Mouse (Mus musculus) frontal cortex, postnatal 25 days (tissue): ENCODE data around the gene Clec11a.
"Not testable (repeated sequence)": the region's sequence is repeated elsewhere in the genome, so short reads cannot be mapped to it uniquely, and the experiment has no call there.

ENCODE experiments used
- DNase-seq, 2 experiments: peaks; one replicate each; pipeline ENCODE4 v3.0.0; 2022; ENCODE audit warnings: low spot score in 2 of 2

Clec11a gene

DNA sequence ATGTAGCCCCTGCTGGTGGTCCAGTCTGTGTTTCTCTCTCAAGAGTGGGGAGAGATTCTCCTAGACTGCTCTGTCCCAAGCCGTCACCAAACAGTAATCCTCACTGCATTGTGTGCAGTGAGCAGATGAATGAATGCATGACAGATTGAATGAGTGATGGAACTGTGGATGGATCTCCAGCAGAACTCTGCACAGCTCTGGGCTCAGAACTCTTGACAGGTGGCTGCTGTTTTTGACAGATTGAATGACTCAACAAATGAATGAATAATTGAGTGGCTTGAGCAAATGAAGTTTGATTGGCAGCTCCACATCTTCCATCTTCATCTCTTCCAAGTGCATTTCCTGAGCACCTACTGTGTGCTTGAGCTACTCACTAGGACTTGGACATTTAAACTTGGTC is 15.6 kb upstream of the Clec11a start:
- no peak for DNase-seq

DNA sequence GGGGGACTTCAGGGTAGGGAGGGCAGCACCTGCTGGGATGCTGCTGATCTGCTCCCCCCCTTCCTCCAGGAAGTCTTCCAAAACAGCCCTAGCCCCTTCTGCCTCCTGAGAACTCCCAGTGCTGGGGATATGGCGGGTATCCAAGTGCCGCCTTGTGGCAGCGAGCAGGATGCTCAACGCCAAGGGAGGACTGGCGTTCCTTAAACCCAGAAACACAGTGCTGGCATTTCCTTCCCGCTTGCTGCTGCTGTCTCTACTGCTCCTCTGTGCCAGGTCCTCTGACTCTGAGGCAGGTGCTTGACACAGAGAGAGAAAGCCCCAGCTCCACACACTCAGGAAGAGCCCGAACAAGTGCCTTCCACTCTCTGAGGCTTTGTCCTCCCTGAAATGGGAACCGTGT is 14.2 kb upstream of the Clec11a start:
- DNase-seq: no peak

GRCm38 (mm10) chr7:44317913-44318312 is 11.2 kb upstream of the Clec11a start:
- DNase-seq: no peak

- no peak for DNase-seq
These were observed 5.8 kb upstream of the Clec11a start for GRCm38 (mm10) chr7:44312484-44312883.

GRCm38 (mm10) chr7:44311713-44312304 is 5.1 kb upstream of the Clec11a start:
- DNase-seq: no peak

GRCm38 (mm10) chr7:44310878-44311712 is 4.4 kb upstream of the Clec11a start:
- peak; percentile 55 to 59 for DNase-seq

GRCm38 (mm10) chr7:44310285-44310877 is 3.7 kb upstream of the Clec11a start:
- DNase-seq: no peak

DNA sequence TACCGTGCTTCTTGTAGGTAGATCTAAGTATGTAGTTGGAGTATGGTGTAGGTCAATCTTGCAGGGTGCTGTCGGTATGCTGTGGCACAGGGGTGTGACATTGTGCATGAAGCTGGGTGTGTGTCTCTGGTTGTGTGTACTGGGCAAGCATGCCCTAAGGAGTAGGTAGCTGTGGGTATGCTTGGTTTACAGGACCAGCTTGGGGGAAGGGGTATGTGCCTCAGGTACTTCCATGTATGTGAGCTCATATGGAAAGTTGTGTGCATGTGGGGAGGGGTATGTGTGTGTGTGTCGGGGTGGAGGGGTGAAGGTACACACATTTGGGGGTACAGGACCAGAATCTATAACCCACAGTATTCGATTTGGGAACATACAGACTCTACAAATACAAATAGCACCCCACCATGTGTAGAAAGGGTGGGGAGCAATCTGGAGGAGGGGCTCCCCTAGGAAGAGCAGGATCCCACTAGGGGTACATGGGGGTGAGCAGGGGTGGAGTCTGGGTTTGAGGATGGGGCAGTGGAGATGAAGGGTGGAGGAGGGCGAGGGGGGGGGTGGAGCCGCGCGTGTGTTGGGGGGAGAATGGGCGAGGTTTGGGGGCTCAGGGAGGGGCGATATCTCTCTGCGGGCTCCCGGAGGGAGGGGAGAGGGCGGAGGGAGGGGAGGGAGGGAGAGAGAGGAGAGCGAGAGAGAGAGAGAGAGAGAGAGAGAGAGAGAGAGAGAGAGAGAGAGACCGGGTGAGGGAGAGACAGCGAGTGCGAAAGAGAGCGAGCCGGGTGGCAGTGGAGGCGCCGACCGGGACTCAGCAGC is 3.0 kb upstream of the Clec11a start, which contains the start of gene Shank1:
Gene Shank1 (plus strand): TSS at position 779 of the 810 bp plus-strand sequence.
- no peak for DNase-seq

GRCm38 (mm10) chr7:44307261-44308020 is 739 bp upstream of the Clec11a start:
- no peak for DNase-seq

- no peak for DNase-seq
These were observed 1.0 kb downstream of the Clec11a start for GRCm38 (mm10) chr7:44305686-44306085.

GRCm38 (mm10) chr7:44304775-44305641 is 1.7 kb downstream of the Clec11a start:
- peak; percentile 88 to 95 for DNase-seq

- no peak for DNase-seq
These were observed 2.3 kb downstream of the Clec11a start for GRCm38 (mm10) chr7:44304463-44304774.

- no peak for DNase-seq
These were observed 3.1 kb downstream of the Clec11a start for GRCm38 (mm10) chr7:44303346-44304340.

DNA sequence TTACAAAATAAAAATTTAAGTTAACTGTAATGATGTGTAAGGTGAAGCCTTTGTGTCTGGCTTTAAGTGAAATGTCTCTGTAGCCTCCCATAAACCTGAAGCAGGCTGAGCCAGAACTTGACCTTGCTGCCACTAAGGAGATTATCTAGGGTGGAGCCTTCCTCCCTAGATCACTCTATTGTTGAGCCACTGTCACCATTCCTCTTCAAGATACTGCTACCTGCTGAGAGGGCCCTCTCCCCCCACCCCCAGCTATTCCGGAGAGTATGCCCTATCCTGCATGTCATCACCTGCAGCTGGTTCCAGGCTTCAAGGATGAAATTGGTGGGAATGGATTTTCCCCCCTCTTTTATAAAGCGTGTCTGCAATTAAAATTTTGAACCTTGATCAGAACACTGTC is 9.2 kb downstream of the Clec11a start:
- DNase-seq: not testable (repeated sequence)

DNA sequence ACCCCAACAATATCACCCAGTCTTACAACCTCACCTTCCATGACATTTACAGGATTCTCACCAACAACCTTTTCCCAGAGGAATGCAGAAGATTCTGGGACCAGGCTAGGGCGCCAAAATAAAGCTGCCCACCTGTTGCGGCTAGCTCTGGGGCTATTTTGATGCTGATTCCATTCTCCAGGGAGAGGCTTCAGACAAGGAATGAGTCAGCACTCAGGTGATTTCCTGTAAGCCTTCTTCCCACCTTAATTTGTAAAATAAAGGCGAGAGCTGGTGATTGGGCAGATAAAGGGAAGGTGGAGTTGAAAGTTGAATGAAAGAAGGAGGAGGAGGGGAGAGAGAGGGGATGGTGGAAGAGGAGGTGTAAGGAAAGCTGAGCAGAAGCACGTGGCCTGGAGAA is 15.3 kb downstream of the Clec11a start:
- no peak for DNase-seq

DNA sequence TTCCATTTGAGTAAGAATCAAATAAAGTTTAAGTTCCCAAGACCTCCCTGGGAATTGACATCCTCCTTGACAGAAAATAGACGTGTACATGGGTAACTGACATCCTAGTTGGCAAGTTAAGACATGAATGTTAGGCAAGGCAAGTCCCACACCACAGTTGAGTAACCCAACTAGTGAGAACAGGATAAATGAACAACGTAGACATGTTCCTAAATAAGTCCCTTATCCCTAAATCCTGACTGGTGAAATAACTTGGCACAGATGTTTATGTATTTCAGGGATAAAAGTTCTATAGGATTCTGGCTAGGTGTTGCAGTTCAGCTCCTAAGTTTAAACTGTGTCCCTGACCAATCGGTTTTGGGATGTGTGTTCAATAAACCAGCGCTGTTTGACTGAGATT is 15.7 kb downstream of the Clec11a start:
- no peak for DNase-seq

- DNase-seq: no peak
These were observed 18.9 kb downstream of the Clec11a start for GRCm38 (mm10) chr7:44287760-44288159.

DNA sequence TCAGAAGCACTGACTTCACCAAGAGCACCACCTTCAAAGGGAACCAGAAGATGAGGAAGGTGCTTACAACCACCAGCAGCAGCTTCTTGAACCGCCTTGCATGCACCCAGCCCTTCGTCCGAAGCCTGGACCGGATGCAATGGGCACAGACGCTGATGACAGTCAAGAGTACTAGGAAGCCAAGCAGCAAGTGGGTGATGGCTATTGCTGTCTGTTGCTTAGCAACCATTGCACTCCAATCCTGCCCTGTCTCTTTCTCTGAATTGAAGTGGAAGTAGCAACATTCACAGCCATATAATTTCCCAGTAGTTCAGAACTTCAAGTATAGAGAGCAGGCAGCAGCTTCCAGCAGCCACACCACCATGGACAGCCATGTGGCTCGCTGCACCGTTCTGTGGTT is 25.1 kb downstream of the Clec11a start:
- DNase-seq: no peak

- no peak for DNase-seq
These were observed 25.7 kb downstream of the Clec11a start for GRCm38 (mm10) chr7:44280959-44281358.
